Mouse (Mus musculus) gastrocnemius, adult 8-10 months (tissue): ENCODE data around the gene Zfhx3. TPM values are rescaled to one million over a fixed set of nuclear protein-coding genes. Genes with fewer than 3 reads are reported as not detected.

ENCODE experiments used
- DNase-seq, 2 experiments: peaks; one replicate each; pipeline ENCODE4 v3.0.0; 2022; ENCODE audit warnings: low spot score in 2 of 2
- total RNA-seq, 4 experiments: library from RNA; stranded (reverse); gene quantifications; 2 replicates each; pipeline ENCODE4 v1.2.4; 2022

Zfhx3 gene
- total RNA-seq, 4 experiments from 2014 or later: 20.0 to 21.5 (median 21.0) TPM

GRCm38 (mm10) chr8:108355119-108355777, 412.8 kb downstream of the Zfhx3 start:
- no peak for DNase-seq

GRCm38 (mm10) chr8:108361402-108361801, 419.0 kb downstream of the Zfhx3 start:
- DNase-seq: no peak

DNA sequence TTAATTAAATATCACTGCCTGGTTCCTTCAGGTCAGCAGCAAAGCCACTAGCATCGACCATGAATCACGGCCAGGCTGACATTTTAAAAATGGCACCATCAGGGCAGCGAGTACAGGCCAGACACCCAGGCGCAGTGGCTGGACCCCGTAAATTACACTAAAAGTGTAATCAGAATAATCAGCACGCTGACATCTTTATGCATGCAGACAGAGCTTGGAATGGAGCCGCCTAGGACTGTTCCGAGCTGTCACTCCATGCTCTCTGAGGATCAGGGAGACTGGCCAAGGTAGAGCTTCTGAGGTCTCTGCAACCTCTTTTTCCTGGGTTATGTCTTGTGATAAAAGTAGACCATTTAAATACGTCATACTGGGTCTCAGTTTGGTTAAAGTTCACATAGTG, 420.0 kb downstream of the Zfhx3 start:
- no peak for DNase-seq

DNA sequence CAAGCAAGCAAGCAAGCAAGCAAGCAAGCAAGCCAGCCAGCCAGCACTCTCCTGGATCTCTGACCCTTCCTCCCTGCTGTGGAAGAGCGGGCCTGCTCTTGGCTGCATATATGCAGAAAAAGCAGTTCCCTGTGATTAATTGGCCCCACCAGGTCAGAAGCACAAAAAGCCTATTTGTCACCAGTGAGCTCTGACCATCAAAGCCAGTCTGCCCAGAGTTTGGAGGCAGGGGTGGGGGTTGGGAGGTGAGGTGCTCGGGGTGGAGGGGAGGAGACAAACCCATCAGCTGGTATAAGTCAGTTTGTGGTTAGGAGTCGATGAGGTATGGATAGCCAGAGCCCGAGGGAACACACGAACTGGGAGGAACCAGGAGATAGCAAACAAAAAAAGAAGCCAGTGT, 421.0 kb downstream of the Zfhx3 start:
- DNase-seq: no peak

- no peak for DNase-seq
These were observed 421.4 kb downstream of the Zfhx3 start for GRCm38 (mm10) chr8:108363856-108364255.

GRCm38 (mm10) chr8:108369081-108369480, 426.6 kb downstream of the Zfhx3 start:
- DNase-seq: no peak

GRCm38 (mm10) chr8:108370731-108371130, 428.3 kb downstream of the Zfhx3 start:
- no peak for DNase-seq

DNA sequence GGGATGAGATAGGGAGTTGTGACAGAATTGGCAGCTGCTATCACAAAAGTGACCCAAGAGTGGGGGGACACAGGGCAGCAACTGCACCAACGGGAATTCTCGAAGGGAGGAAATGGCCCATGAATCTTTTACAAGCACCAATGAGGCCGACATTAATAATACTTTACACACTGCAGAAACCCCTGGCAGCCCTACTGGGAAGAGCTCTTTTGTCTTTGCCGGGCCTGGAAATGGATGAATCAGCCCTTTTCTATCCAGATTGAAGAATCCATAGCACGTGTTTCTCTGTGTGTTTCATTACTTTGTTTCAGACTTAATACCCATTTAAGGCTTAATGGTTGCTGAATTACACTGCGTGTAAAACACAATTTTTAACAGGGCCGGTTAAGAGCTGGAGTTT, 430.6 kb downstream of the Zfhx3 start:
- DNase-seq: no peak

DNA sequence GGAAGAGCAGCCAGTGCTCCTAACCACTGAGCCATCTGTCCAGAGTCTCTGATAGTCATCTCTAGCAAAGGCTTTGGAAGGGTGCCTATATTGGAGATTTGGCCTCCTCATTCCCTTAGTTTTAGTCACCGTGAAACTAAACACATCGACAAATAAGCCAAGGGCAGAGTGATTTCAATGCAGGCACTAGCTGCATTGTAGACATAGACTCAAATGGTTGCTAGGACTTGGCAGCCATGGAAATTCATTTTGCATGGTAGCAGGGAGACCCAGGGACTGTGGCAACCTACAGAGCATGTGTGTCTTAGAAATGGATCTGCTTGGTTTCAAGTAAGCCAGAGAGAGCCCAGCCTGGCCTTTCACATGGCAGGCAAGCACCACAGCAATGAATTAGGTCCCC, 435.6 kb downstream of the Zfhx3 start:
- DNase-seq: no peak

GRCm38 (mm10) chr8:108383121-108383520, 440.7 kb downstream of the Zfhx3 start:
- no peak for DNase-seq

DNA sequence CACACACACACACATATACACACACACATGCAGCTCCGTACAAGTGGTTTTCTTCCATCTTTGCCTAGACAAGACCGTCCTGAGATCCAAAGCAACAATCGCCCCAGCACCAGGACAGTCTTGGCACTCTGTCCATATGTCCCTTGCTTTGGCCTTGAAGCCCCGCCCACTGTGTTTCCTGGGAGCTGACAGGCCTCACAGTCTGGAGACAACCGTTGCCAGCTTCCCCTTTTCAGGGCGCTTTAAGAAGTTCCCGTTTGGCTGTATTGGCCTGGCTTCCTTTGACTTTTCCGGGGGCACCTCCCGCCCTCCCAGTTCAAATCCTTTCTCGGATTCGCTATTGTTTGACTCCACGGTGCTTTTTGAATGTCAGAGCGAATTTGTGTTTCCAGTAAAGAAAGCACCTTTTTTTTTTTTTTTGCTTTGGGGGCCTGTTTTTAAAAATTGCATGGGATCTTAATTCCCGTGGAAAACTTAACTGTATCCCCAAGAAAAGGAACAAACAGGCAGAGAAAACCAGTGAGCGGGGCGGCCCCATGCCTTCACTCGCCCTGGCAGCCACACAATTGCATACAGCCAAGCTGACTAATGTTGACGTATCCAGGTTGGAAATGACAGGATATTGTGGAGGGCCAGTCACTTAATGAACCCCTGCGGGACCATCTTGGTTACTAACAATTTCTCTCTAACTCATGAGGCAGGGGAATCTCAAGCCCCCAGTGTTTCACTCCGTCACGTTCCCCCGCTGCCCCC, 444.9 kb downstream of the Zfhx3 start:
- DNase-seq: peak; percentile 3 to 15

DNA sequence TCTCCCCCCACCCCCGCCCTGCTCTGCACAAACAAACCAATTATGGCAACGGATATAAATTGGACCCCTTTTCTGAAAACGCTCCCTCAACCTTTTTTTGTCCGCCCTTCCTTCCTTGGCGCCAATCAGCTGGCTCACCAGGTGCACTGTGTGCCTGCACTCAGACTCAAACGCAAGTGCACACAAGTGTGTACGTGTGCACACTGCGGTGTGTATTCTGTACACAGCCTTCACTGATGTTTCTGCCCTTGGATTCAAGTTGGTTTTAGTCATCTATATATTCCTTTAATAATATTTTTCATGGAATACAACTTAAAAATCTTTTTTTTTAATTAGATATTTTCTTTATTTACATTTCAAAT, 445.4 kb downstream of the Zfhx3 start:
- no peak for DNase-seq

GRCm38 (mm10) chr8:108392909-108393308, 450.5 kb downstream of the Zfhx3 start:
- no peak for DNase-seq

DNA sequence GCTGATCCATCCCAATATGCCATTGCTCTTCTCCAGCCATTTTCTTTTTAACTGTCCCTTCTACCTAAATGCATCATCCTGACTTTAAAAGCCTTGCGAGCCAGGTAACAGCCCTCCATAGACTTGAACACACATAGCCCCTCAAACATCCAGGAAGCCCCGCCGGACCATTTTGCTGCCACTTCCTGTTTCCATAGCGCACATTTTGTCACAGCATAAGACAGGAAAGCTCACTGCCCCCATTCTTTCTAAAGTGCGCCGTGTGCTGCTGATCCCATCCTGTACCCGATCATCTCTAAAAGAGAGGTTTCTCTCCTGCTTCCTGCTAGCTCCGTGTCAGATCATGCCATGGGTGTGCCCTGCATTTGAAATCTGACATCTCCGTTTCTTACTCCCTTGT, 459.7 kb downstream of the Zfhx3 start:
- DNase-seq: no peak

DNA sequence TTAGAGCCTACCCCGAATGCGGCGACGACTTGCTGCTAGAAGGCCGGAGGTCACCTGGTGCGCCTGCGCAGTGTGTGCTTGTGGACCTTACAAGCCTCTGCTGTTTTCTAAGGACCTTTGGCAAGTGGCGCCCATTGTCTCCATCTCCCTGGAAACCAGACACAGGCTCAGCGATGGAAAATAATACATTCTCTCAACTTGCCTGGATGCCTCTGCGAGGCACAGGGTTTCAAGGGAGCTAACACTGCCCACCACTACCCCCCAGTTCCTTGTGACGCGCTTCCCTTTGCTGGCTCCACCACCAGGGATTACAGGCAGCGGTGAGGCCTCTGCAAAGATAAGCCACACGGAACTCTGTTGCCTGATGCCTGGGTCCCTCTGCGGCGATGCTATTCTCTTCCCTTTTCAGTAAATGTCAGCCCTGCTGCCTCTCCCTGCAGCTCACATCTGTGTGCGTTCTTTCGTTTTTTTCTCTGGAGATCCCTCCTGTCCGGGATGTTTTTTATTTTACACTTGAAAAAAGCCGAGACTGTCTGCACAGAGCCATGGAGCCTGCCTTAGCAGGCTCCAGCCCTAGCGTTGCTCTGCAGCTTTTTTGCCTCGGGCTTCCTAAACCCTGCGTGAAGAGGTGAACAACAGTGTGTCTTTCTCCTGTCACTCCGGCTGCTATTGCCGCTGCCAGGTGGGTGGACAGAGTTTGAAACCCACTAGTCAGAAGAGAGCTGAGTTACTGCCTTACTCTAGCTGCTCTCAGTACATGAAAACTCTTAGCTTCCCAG, 464.5 kb downstream of the Zfhx3 start:
- no peak for DNase-seq

DNA sequence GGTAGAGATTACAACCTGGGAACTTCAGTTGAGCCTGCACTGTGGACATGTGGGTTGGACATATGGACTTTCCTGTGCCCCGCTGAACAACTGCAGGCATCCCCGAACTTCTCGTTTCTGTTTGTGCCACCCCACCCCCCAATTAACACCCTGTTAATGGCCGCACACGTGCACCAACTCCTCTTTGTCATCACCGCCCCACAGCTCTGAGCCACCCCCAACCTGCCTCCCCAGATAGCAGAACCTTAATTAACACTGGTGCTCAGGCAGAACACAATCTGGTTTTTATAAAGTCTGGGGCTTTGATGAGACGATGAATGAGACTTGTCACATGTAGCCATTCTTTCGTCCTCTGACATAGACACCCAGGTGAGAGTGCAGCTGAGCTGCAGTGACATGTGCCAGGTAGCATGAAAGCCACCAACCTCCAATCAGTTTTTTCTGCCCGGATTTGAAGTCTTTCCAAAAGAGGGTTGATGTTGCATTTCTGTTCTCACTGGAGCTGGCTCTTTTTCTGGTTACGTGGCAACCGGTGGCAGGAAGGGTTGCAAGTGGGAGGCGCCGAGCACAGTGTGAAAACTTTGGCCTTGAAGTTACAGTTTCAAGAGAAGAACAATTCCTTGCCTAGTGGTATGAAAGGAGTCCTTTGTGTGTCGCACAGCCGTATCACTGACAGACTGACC, 476.9 kb downstream of the Zfhx3 start:
- DNase-seq: no peak

DNA sequence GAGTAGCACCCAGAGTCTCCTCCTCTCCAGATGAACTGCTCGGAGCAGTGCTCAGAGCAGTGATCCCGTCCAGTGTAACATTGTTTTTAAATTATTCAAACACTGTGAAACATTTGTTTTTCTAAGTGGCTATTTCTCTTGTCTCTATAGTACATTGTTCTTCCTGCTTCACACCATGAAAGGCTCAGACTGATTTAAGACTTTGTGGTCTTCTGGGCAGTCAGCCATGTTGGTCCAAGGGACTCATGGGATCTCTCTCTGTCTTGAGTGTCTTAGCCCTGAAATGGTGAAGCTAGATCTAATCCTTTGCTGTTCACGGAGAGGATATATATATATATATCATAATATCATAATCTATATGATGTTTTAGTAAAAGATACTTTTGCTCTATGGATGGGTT, 480.1 kb downstream of the Zfhx3 start:
- no peak for DNase-seq

DNA sequence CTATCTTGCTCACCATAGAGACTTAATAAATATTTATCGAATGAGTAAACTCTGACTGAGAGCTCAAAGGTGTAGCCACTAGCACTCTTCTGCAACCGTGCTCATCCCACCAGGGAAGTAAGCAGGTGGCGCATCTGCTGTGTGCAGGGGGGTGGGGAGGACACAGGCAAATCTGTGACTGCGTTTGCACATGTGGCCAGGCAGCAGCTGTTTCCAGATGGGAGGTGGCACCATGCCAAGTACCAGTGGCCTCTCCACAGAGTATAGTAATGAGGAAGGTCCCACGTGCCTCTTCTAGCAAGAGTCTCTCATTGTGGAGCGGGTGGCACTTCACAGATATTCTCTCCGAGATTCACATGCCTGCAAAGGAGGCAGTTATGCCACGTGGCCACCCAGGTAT, 481.9 kb downstream of the Zfhx3 start:
- no peak for DNase-seq

DNA sequence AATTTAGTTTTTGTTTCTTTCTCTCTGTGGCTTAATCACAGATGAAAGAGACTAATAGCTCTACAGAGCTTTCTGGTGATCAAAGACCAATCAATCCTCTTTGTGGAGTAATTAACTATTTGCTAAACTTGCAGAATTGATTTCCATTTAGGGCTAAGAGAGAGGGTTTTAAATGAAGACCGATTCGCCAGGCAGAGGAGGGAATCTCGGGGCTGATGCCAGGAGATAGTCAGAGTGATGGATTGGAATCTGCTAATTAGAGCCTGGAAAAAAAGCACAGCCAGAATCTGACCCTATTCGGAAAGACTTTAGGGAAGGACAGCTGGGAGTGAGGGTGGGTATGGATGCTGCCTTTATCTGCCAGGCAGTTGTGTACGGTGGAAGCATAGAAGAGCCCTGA, 490.9 kb downstream of the Zfhx3 start:
- DNase-seq: no peak

- DNase-seq: no peak
These were observed 492.1 kb downstream of the Zfhx3 start for GRCm38 (mm10) chr8:108434510-108434909.

- DNase-seq: no peak
These were observed 493.9 kb downstream of the Zfhx3 start for GRCm38 (mm10) chr8:108436336-108436735.

DNA sequence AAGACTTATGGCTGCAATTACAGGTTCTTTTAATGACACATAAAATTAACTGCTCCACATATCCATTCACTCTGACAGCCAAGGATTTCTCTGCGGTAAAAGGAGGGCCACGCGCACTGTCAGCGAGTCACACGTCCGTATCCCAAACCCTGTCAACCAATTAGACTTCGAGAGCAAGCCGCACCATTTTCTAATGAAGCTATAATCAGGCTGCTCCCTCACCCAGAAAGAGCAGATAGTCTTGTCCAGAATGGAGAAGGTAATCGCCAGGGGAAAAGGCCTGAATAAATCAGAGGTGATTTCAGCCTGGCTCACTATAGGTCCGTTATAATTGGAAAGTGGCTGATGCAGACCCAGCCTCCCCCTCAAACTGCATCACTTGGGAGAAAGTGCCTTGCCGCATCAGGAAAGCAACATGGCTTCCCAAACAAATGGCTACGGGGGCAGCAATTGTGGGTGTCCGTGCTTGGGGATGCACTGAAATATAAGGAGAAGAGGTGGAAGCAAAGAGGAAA, 494.9 kb downstream of the Zfhx3 start:
- DNase-seq: no peak
